Mouse (Mus musculus): Measurements from ENCODE around the gene 9930022D16Rik. TPM values are rescaled to one million over a fixed set of nuclear protein-coding genes. Genes with fewer than 3 reads are reported as not detected.

The 9930022D16Rik gene
- total RNA-seq, 2 experiments from 2014 or later = not detected

DNA sequence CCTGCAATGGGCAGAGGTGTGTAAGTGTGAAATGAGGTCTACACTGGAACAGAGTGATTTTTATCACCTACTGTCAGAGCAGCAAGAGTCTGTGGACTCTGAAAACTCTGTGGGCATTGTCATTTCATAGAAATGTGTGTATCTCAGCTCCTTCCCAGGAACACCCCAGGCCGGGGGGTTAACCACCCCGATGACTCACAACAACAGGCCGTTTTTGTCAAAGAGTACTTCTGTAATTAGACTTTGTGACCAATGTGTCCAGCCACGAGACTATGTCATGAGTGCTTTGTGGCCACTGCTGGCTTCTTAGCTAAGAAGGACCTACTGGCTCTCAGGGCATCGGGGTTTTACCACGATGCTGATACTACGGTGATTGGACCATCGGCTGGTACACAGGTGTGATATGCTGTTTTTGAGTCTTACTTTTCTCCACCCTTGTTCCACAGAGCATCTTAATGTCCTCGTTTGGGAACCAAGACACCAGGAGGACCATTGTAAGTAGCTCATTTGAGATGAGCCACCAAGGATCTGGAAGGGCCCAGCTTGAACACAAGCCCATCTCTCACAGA is 3.8 kb downstream of the 9930022D16Rik start:
- DNase-seq = no peak

DNA sequence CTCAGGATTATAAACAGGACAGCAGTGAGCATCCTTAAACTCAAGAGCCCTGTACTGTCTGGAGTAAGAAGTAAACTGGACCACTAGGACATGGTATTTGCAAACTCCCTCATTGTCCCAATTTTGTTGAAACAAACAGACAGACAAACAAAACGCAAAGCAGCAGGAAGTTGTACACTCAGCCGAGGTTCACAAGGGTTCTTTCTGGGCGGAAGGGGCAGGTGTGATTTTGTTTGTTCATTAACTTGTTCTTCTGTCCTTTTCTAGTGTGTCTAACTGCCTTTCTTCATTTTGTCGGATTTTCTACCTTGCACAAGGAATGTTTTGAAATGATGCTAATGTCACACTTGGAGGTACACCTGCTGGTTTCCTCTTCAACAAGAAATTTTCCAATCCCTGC is 5.7 kb downstream of the 9930022D16Rik start:
- no peak for DNase-seq

DNA sequence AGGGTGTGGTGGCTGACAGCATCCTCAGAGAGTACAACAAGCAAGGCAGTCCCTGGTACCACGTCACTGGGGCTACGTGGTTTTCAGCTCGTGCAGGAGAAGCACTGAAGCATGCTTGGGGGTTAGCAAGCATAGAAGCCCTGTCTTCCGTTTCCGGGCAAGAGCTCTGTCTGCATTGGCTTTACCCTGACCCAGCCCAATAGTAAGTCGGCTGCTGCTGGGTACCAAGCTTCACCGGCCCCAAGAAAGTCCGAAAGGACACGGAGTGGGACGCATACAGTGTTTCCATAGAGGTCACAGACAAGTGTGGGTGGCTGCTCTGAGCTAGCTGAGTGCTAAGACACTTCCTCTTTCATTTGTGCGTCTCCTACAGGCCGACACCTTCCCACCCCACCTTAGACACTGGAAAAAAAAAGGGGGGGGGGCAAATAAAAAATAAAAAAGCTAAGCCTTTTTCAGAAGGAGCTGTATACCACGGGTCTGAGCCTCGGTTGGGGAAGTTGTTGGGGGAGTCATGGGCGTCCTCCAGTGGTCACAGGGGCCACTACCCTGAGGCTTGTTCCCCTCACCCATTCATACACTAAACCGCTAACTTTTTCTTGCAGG is 6.3 kb downstream of the 9930022D16Rik start:
- DNase-seq = no peak

DNA sequence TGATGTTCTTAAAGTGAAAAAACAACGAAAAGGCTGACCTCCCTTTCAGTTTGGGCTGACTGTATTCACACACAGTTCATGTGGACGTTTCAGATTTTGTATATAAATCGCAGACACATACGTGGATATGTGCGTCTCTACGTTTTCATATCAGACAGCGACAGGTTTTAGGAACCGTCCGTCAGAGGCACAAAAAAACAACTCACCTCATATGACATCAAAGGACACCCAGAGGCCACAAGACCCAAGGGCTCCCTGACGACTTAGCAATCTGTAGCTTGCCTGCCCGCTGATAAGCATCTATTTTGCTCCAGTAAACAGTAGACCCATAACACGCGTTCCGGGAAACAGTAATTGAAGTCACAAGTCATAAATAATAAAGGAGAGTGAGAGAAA is 6.8 kb downstream of the 9930022D16Rik start:
- no peak for DNase-seq

DNA sequence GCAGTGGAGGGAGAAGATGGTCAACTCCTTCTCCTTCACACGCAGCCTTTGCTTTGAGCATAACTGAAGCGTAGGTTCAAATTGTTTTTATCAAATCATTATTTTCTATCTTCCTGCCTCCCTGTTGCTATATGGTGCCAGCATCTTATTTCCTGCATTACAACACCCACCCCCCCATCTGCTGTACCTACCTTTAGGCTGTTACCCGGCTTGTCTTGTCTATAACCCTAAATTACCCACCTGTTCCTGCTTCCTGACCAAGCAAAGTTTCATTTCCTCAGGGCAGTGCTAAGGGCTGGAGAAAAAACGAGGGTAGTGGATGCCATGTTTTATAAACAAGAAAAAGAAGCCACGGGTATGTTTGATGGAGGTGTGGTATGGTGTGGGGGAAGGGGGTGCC is 7.5 kb downstream of the 9930022D16Rik start:
- no peak for DNase-seq

DNA sequence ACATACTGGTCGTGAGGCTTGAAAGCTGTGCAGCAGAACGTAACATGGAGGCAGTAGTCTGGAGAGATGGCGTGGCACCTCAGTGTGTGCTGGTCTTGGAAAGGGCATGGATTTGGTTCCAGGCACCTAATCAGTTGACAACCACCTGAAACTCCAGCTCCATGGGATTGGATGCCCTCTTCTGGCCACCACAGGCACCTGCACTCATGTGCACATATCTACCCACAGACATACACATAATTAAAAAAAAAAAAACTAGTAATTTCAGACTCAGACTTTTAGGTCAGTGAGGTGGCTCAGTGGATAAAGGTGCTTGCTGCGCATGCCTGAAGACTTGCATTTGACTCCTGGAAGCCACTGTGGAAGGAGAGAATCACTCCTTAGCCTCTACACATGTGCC is 8.5 kb downstream of the 9930022D16Rik start:
- DNase-seq = no peak

DNA sequence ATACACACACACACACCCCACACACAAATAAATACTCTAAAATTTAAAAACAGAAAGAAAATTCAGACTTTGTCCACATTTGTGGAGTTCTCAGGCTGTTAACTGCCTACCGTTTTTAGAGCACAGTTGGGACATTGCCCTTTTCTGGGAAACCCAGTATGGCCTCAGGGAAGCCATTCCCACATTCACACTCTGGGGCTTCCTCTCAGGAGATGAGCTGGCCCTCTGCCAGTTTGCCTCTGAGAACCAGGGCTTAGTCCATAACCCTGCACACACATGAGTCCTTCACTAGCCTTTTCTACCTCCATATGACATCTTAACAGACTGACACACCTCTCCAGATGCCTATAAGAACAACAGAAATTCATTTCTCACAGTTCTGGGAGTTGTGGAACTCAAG is 9.6 kb downstream of the 9930022D16Rik start:
- DNase-seq = no peak

DNA sequence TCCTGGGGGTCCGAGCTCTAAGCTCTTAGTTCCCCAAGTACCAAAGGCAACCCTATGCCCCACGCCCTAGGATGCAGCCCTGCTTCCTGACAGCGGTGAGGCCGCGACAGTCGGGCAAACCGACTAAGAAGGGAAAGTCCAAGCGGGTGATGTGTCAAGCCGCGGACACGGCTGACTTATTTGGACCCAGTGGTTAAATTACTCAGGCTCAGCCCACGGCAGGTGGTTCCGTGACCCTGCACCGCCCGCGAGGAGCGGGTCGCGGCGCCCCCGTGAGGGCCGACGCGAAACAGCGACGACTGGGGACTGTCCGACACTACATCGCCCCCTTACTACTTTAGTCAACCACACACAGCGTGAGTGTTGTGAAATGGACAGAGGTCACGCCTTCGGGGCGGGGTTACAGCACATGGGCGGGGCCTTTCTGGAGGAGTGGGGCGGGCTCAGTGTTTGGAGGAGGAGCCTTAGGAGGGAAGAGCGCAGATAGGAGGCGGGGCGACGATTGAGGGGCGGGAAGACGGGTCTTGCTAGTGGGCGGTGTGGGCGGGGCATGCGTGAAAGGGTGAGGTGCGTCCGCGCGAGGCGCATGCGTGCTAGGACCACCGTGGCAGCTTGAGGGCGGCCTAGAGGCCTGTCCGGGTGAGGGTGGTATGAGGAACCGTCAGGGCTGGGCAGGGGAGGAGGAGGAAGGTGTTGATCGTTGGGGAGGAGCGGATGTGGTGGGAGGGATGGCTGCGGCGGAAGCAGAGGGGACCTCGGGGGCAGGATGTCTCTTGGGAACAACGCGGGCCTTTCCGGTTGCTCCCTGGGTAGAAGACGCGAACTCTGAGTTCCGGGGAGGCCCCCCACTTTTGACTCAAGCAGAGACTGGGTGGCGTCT is 11.9 kb downstream of the 9930022D16Rik start, which contains the start of gene Amz2:
Amz2 (plus strand) TSS at position 555 of the 880 bp plus-strand sequence.
- DNase-seq = peak; percentile 98

DNA sequence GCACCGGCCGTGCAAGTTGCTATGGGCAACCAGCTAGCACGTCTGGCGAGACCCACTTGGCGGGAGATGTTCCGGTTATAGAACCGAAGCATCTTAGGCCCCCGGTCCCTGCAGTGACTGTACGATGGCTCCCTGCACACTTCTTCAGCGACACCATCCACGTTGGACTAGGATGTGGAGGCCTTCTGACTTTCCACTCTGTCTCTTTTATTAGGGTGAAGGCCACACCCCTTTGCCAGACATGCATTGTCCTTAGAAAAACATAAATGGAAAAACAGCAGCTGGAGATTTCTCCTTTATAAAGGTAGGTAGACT is 12.5 kb downstream of the 9930022D16Rik start:
- no peak for DNase-seq

DNA sequence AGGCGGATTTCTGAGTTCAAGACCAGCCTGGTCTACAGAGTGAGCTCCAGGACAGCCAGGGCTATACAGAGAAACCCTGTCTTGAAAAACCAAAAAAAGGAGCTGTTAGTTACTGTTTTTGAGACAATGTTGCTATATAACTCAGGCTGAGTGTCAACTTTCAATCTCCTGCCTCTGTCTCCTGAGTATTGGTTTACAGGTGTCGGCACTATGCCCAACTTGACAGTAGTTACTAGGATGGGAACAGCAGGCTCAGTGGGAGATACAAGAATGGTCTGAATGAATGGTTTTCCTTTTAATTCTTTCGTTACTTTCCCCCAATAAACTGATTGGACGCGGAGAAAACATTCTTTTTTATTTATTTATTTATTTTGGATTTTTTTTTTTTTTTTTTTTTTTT is 13.6 kb downstream of the 9930022D16Rik start:
- no peak for DNase-seq

DNA sequence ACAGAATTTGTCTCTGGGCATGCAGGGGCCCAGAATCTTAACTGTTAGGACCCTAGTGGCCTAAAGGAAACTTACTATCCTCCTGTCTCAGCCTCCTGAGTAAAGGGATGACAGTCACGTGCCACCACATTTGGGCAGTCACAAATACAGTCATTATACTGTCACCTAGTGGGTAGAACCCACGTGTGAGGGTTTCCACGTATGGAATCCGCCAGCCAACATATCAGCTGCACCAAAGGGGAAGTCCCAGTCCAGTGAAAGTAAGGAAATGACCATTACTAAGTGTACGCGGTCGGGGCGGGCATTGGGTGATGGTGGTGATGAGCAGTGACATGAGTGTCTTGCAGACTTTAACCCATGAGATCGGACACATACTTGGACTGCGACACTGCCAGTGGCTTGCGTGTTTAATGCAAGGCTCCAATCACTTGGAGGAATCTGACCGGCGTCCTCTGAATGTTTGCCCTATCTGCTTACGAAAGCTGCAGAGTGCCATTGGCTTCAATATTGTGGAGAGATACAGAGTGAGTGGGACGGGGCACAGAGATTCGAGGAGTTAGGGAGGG is 20.6 kb downstream of the 9930022D16Rik start:
- DNase-seq = no peak

DNA sequence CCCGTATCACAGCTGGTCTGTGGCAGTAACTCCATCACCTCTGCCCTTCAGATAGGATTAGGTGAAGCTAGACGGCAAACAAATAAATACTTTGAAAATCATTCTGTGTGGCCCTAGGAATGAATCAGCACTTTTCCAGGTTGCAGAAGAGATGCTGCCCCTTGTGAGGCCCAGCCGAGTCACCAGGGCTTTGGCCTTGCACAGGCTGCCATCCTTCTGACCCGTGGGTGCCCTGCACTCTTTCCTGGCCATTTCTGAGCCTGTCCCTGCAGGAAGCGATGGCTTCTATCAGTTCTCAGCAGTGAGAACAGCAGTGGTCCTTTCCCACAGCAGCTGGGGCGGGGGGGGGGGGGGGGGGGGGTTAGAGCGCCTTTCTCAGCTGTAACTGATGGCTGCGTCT is 23.2 kb downstream of the 9930022D16Rik start:
- DNase-seq = no peak

DNA sequence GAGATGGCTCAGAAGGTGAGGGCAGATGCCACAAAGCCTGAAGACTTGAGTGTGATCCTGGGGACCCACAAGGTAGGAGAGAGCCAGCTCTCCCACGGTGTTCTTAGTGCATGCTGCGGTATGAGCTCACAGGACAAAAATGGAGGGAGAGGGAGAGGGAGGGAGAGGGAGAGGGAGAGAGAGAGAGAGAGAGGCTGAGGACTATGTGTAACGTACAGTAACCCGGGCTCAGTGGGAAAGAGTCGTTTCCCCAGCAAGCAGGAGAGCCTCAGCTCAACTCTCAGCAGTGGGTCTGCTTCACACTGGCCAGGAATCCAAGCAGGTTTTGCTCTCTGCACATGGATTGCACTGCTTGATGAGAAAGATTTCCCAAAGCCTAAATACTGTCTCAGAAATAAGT is 25.5 kb downstream of the 9930022D16Rik start:
- DNase-seq = no peak

DNA sequence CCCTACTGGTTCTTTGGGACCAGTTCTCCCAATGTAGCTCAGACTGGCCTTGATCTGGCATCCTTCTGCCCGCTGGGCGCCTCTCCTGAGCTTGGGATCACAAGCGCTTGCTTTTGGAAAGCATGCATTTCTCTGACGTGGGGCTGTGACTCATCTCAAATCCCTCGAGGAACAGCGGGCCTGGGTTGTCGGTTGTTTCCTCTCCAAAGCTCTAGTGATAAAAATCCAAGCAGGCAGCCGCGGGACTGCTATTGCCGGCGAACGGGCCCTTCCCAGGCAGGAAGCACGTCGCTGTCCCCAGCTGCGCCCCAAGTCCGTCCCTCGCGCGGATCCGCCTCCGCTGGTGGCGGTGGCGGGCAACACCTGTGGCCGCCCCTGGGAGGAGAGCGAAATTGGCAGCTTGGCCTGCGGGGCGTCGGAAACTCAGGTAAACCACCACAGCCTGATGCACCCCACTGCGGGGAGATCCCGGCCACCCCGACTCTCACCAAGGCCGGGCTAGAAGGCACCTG is 26.2 kb downstream of the 9930022D16Rik start:
- DNase-seq = peak; percentile 30 to 47

DNA sequence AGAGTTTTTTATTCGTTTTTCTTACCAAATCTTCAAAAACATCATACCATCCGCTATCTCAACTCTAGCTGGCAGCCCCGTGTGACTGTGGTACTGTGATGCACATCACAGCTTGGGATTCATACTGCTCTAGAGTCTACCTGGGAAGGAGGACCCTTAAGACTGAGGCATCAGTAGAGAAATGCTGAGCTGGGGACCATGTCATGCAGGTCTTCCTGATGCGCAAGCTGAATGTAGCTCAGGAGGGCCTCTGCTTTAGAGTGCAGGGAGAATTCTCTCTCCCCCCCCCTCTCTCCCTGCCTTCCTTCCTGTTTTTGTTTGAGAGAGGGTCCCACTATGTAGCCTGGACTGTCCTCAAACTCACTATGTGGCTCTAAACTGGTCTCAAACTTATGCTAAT is 26.9 kb downstream of the 9930022D16Rik start:
- DNase-seq = no peak

DNA sequence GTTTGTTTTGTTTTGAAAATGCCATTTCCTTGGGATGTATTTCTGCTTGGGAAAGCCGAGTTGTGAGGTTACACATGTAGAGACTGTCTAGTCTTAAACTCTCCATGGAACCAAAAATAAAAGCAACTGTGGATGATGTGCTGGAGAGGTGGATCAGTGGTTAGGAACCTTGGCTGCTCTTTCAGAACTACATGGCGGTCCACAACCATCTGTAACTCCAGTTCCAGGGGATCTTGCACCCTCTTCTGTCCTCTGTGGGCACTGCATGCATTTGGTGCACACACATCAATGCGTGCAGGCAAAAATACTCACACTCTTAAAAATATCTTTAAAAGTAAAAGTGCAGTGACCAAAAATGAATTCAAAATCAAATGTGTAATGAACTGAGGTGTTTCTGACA is 27.4 kb downstream of the 9930022D16Rik start:
- no peak for DNase-seq

DNA sequence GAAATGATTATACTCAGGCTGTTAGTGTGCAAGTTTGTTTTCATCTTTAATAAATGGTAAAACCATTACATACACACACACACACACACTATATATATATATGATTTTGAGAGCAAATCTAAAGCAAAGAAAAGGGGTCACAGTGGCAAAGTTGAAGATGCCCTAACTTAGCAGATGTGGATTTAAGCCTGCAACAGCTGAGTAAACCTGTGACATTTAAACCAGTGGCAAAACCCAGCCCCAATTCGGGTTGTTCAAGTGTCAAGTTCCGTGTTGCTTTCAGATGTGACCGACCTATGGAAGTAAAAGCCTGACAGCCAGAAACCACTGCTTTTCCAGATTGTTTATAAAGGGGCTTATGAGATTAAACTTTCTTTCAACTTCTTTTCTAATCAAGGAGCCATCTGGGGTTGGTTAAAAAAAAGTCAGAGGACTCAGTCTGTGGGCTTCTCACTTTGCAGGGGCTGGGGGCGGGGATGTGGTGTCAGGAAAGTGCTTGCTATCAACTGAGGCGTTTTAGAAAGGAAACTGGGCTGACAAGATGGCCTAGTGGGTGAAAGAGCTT is 28.5 kb downstream of the 9930022D16Rik start:
- DNase-seq = no peak

DNA sequence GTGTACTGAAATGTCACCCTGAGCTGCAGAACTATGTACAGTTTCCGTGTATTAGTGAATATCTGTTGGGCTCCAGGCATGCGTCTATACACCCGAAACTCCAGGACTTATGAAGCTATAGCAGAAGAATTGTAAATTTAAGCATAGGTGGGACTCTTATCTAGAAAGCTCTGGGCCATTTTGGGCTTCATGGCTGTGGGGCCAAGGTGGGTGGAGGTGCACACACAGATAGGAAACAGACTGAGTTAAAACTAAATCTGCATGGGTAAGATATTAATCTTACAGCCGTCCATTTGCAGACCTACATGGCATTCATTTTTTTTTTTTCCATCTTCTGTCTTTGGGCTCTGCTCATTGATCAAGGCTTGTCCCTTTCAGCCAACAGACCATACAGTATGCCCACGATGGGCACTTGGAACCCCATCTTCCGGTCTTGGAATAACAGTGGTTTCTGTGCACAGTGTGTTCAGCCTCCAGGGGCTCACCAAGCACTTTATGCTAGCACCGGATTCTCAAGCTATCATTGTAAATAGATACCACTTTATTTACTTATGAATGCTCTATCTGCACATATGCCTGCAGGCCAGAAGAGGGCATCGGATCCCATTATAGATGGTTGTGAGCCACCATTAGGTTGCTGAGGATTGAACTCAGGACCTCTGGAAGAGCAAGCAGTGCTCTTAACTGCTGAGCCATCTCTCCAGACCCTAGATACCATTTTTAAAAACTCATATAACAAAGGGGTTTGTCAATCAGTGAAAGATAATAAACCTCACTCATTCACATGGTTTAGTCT is 29.9 kb downstream of the 9930022D16Rik start:
- DNase-seq = no peak

DNA sequence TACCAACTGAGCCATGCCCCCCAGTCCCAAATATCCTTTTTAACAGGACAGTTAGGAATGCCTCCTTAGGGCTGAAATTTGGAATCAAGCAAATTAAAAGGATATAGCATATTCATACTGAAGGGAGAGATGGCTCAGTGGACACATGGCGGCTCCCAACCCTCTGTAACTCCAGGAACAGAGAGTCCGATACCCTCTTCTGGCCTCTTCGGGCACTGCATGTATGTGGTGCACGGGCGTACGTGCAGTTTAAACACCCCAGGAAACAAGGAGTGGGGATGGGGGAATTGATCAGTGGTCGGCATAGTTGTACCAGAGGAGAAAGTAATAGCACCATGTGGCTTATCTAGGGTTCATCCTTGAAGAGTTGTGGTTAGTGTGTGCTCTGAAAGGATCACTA is 30.9 kb downstream of the 9930022D16Rik start:
- DNase-seq = no peak

DNA sequence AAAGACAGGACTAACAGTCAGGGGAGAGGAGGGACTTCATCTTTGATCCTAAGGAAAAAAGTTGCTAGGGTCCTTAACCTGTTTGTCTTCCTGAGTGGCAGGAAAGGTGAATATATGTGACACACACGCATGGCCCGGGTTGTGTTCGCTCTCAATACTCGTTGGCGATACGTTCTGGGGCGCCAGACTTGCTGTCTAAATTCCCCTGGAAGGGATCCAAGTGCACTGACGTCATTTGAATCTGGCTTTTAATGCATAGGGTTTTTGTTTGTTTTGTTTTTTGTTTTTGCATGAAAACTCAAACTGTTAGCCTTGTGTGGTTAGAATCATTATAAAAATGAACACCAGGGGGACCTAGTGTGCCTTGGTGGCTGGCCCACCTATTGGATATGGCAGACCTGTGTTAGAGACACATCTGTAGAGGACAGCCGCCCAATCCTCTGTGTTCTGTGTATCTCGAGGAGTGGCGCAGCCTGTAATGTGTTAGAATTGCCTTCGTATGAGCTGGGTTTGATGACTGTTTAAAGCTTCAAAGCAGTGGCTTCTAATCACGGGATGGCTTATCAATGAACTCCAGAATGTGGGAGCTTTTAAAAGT is 31.8 kb downstream of the 9930022D16Rik start:
- no peak for DNase-seq

DNA sequence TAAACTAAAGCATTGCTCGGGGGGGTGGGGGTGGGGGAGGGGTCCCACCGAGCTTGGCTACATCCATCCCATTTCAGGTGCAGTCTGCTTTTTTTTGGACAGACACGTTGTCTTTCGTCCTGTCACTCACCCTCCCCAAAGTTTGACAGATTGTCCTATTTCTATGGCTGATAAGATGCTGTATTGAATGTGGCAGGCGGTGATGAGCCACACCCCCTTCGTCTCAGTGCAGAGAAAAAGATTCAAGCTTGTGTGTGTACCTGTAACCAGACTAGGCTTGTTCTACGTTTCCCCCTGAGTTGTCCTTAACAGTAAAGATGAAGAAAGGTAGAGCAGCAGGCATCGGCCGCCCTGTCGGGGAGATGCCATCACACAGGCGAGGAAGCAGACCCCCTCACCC is 37.5 kb downstream of the 9930022D16Rik start:
- no peak for DNase-seq

DNA sequence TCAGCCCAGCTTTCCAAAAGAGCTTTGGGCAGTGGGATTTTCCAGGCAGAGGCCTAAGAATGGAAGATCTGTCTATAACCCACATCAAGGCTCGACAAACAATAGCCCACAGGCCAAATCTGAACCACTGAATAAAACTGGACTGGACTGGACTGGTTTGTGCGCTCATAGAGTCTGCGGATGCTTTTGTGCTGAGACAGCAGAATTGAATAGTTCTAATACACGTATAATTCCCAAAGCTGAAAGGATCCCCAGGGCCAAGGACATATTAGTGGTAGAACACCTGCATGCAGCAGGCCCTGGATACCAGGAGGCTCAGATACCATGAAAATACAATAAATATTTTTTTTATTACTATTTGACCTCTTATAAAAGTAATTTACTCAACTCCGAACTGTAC is 42.5 kb downstream of the 9930022D16Rik start:
- no peak for DNase-seq

All from layer of hippocampus, postnatal 36 days (tissue).